Mouse (Mus musculus): ENCODE data around the gene Tspan3. TPM values are rescaled to one million over a fixed set of nuclear protein-coding genes. Genes with fewer than 3 reads are reported as not detected.

Gene Tspan3
- polyA plus RNA-seq, 1 experiment from 2014 or later: 553 TPM

GRCm38 (mm10) chr9:56160341-56161141 is 4.7 kb downstream of the Tspan3 start:
- Histone ChIP-seq H3K27me3 (replicated peaks; ENCODE audit: control insufficient read depth, insufficient read depth, low read length) (no peaks in the 10 kb centered on the region), H3K36me3 (ENCODE audit: control insufficient read depth, insufficient read depth) (no peaks in the 10 kb centered on the region), H3K27ac (ENCODE audit: low read length) (peak overlapping the region; percentile 93), H3K4me2 (ENCODE audit: low read length) (peak overlapping the region; percentile 84), H3K9me3 (ENCODE audit: control insufficient read depth, low read length) (no peaks in the 10 kb centered on the region), H3K4me1 (replicated peaks; ENCODE audit: control insufficient read depth, insufficient read depth, low read length) (peaks cover 25% of the 10 kb centered on the region), H3K4me3 (replicated peaks; ENCODE audit: low read length) (peak overlapping the region; percentile 84), H3K9ac (replicated peaks; ENCODE audit: low read depth, low read length) (peak overlapping the region; percentile 90)
- peak; percentile 99 for ATAC-seq
- WGBS: under 1% methylated on average over 74 of the region's 82 CpGs

GRCm38 (mm10) chr9:56159456-56159855 is 5.8 kb downstream of the Tspan3 start:
- Histone ChIP-seq H3K9me3 (ENCODE audit: control insufficient read depth, low read length) (no peaks in the 10 kb centered on the region), H3K4me1 (replicated peaks; ENCODE audit: control insufficient read depth, insufficient read depth, low read length) (peaks cover 25% of the 10 kb centered on the region), H3K36me3 (ENCODE audit: control insufficient read depth, insufficient read depth) (no peaks in the 10 kb centered on the region), H3K27ac (ENCODE audit: low read length) (no peak overlapping the region), H3K9ac (replicated peaks; ENCODE audit: low read depth, low read length) (peak overlapping the region; percentile 90; the same call in 1 of the 2 replicates), H3K27me3 (replicated peaks; ENCODE audit: control insufficient read depth, insufficient read depth, low read length) (no peaks in the 10 kb centered on the region), H3K4me2 (ENCODE audit: low read length) (peak overlapping the region; percentile 84), H3K4me3 (replicated peaks; ENCODE audit: low read length) (peak overlapping the region; percentile 84)
- 0% methylated on average over 2 of the region's 2 CpGs for WGBS
- no peak for ATAC-seq

- Histone ChIP-seq H3K4me3 (replicated peaks; ENCODE audit: low read length) (no peak overlapping the region), H3K4me2 (ENCODE audit: low read length) (no peak overlapping the region), H3K9me3 (ENCODE audit: control insufficient read depth, low read length) (no peaks in the 10 kb centered on the region), H3K27ac (ENCODE audit: low read length) (no peak overlapping the region), H3K27me3 (replicated peaks; ENCODE audit: control insufficient read depth, insufficient read depth, low read length) (no peaks in the 10 kb centered on the region), H3K9ac (replicated peaks; ENCODE audit: low read depth, low read length) (no peak overlapping the region), H3K4me1 (replicated peaks; ENCODE audit: control insufficient read depth, insufficient read depth, low read length) (peaks cover 25% of the 10 kb centered on the region), H3K36me3 (ENCODE audit: control insufficient read depth, insufficient read depth) (no peaks in the 10 kb centered on the region)
- WGBS: 55% methylated on average over 2 of the region's 2 CpGs
- ATAC-seq: no peak
These were observed 7.2 kb downstream of the Tspan3 start for GRCm38 (mm10) chr9:56158077-56158476.

GRCm38 (mm10) chr9:56154572-56154971 is 10.7 kb downstream of the Tspan3 start:
- WGBS: 92% methylated on average over 5 of the region's 5 CpGs
- peaks cover 28% of the 10 kb centered on the region for H3K4me1 ChIP-seq (replicated peaks; ENCODE audit: control insufficient read depth, insufficient read depth, low read length)
- ATAC-seq: no peak

GRCm38 (mm10) chr9:56152482-56153007 is 12.7 kb downstream of the Tspan3 start:
- WGBS: 59% methylated on average over 4 of the region's 4 CpGs
- no peak overlapping the region for H3K27ac ChIP-seq (ENCODE audit: low read length)
- H3K9ac ChIP-seq (replicated peaks; ENCODE audit: low read depth, low read length): no peak overlapping the region
- H3K4me1 ChIP-seq (replicated peaks; ENCODE audit: control insufficient read depth, insufficient read depth, low read length): peaks cover 13% of the 10 kb centered on the region
- no peaks in the 10 kb centered on the region for H3K27me3 ChIP-seq (replicated peaks; ENCODE audit: control insufficient read depth, insufficient read depth, low read length)
- H3K36me3 ChIP-seq (ENCODE audit: control insufficient read depth, insufficient read depth): no peaks in the 10 kb centered on the region
- no peak overlapping the region for H3K4me3 ChIP-seq (replicated peaks; ENCODE audit: low read length)
- H3K4me2 ChIP-seq (ENCODE audit: low read length): no peak overlapping the region
- no peak for ATAC-seq
- no peaks in the 10 kb centered on the region for H3K9me3 ChIP-seq (ENCODE audit: control insufficient read depth, low read length)

More at GRCm38 (mm10) chr9:56154572-56154971, 10.7 kb downstream of the Tspan3 start:
- Histone ChIP-seq H3K4me2 (ENCODE audit: low read length) (no peak overlapping the region), H3K4me3 (replicated peaks; ENCODE audit: low read length) (no peak overlapping the region), H3K27ac (ENCODE audit: low read length) (no peak overlapping the region), H3K36me3 (ENCODE audit: control insufficient read depth, insufficient read depth) (no peaks in the 10 kb centered on the region), H3K9me3 (ENCODE audit: control insufficient read depth, low read length) (no peaks in the 10 kb centered on the region), H3K9ac (replicated peaks; ENCODE audit: low read depth, low read length) (no peak overlapping the region), H3K27me3 (replicated peaks; ENCODE audit: control insufficient read depth, insufficient read depth, low read length) (no peaks in the 10 kb centered on the region)

- Histone ChIP-seq H3K4me1 (replicated peaks; ENCODE audit: control insufficient read depth, insufficient read depth, low read length) (peaks cover 13% of the 10 kb centered on the region), H3K4me2 (ENCODE audit: low read length) (no peak overlapping the region; the same call in 1 of the 2 replicates), H3K27me3 (replicated peaks; ENCODE audit: control insufficient read depth, insufficient read depth, low read length) (no peaks in the 10 kb centered on the region), H3K36me3 (ENCODE audit: control insufficient read depth, insufficient read depth) (no peaks in the 10 kb centered on the region), H3K9me3 (ENCODE audit: control insufficient read depth, low read length) (no peaks in the 10 kb centered on the region), H3K9ac (replicated peaks; ENCODE audit: low read depth, low read length) (no peak overlapping the region), H3K4me3 (replicated peaks; ENCODE audit: low read length) (no peak overlapping the region), H3K27ac (ENCODE audit: low read length) (peak overlapping the region; percentile 37)
- 23% methylated on average over 7 of the region's 7 CpGs for WGBS
- ATAC-seq: peak; percentile 82
These were observed 13.4 kb downstream of the Tspan3 start for GRCm38 (mm10) chr9:56151745-56152481.

- Histone ChIP-seq H3K4me3 (replicated peaks; ENCODE audit: low read length) (no peak overlapping the region), H3K4me1 (replicated peaks; ENCODE audit: control insufficient read depth, insufficient read depth, low read length) (no peaks in the 10 kb centered on the region; the same call in 1 of the 2 replicates), H3K27ac (ENCODE audit: low read length) (no peak overlapping the region), H3K36me3 (ENCODE audit: control insufficient read depth, insufficient read depth) (peaks cover 24% of the 10 kb centered on the region), H3K4me2 (ENCODE audit: low read length) (no peak overlapping the region), H3K9ac (replicated peaks; ENCODE audit: low read depth, low read length) (no peak overlapping the region), H3K27me3 (replicated peaks; ENCODE audit: control insufficient read depth, insufficient read depth, low read length) (no peaks in the 10 kb centered on the region), H3K9me3 (ENCODE audit: control insufficient read depth, low read length) (no peaks in the 10 kb centered on the region)
- ATAC-seq: no peak
- WGBS: 97% methylated on average over 16 of the region's 16 CpGs
These were observed 18.9 kb downstream of the Tspan3 start for GRCm38 (mm10) chr9:56146326-56146923.

GRCm38 (mm10) chr9:56144366-56145003 is 20.8 kb downstream of the Tspan3 start:
- Histone ChIP-seq H3K9ac (replicated peaks; ENCODE audit: low read depth, low read length) (no peak overlapping the region), H3K9me3 (ENCODE audit: control insufficient read depth, low read length) (no peaks in the 10 kb centered on the region), H3K27me3 (replicated peaks; ENCODE audit: control insufficient read depth, insufficient read depth, low read length) (no peaks in the 10 kb centered on the region), H3K36me3 (ENCODE audit: control insufficient read depth, insufficient read depth) (peaks cover 30% of the 10 kb centered on the region), H3K27ac (ENCODE audit: low read length) (no peak overlapping the region), H3K4me1 (replicated peaks; ENCODE audit: control insufficient read depth, insufficient read depth, low read length) (no peaks in the 10 kb centered on the region), H3K4me2 (ENCODE audit: low read length) (no peak overlapping the region), H3K4me3 (replicated peaks; ENCODE audit: low read length) (no peak overlapping the region)
- no peak for ATAC-seq
- WGBS: 93% methylated on average over 7 of the region's 7 CpGs
